Mouse (Mus musculus) stomach, embryonic 14.5 days (tissue): Measurements from ENCODE around the gene Sec14l4. TPM values are rescaled to one million over a fixed set of nuclear protein-coding genes. Genes with fewer than 3 reads are reported as not detected.

Experiments used
- ATAC-seq: fragments of 200-750 bp; cut with Nextera tagmentation; 2 replicates; pipeline ENCODE4 v1.8.0; 2017; ENCODE audit warnings: low read depth, moderate TSS enrichment; ENCODE audit not compliant: insufficient number of reproducible peaks, insufficient read depth, low FRiP score
- H3K27ac ChIP-seq: fragments of 300-500 bp; sonication (generic); 2 replicates; pipeline ENCODE4 v1.5.1; 2014; ENCODE audit warnings: mild to moderate bottlenecking, low read length, moderate library complexity, mixed read lengths
- H3K27me3 ChIP-seq: fragments of 300-500 bp; sonication (generic); 2 replicates; pipeline ENCODE4 v1.6.1; 2014; ENCODE audit warnings: low read length, control low read depth, mixed read lengths; ENCODE audit not compliant: control insufficient read depth, insufficient read depth
- H3K36me3 ChIP-seq: fragments of 300-500 bp; sonication (generic); 2 replicates; pipeline ENCODE4 v1.6.1; 2014; ENCODE audit warnings: mild to moderate bottlenecking, control low read depth, low read length, moderate library complexity, mixed read lengths; ENCODE audit not compliant: control insufficient read depth, insufficient read depth
- H3K4me1 ChIP-seq: fragments of 300-500 bp; sonication (generic); 2 replicates; pipeline ENCODE4 v1.6.1; 2014; ENCODE audit warnings: low read length, control low read depth, mixed read lengths; ENCODE audit not compliant: control insufficient read depth, insufficient read depth
- H3K4me2 ChIP-seq: fragments of 300-500 bp; sonication (generic); replicated peaks from 2 replicates; pipeline ENCODE4 v1.6.1; 2014; ENCODE audit warnings: low read depth, low read length, control low read depth
- H3K4me3 ChIP-seq: fragments of 300-500 bp; sonication (generic); 2 replicates; pipeline ENCODE4 v1.5.1; 2014; ENCODE audit warnings: low read depth, low read length, control low read depth
- H3K9ac ChIP-seq: fragments of 300-500 bp; sonication (generic); replicated peaks from 2 replicates; pipeline ENCODE4 v1.6.1; 2014; ENCODE audit warnings: low read depth, mild to moderate bottlenecking, control low read depth, low read length, moderate library complexity, mixed read lengths
- H3K9me3 ChIP-seq: fragments of 300-500 bp; sonication (generic); 2 replicates; pipeline ENCODE4 v1.6.1; 2016; ENCODE audit warnings: low read depth, low read length, control low read depth; ENCODE audit not compliant: control insufficient read depth
- WGBS: fragments of 180-500 bp; shearing (Covaris S2); extraction: QIAGEN DNeasy Blood & Tissue Kit; methylation state at CpG from one replicate; pipeline ENCODE4 v1.1.7; 2014; 5-methylcytosine and 5-hydroxymethylcytosine counted together
- polyA plus RNA-seq: library from polyadenylated mRNA; unstranded; fragments of >200 nt; fragmentation: Nextera tagmentation; extraction: Ambion mirVana; gene quantifications from 2 replicates; pipeline ENCODE4 v1.2.1, GENCODE M21; 2014

Sec14l4 gene
- polyA plus RNA-seq, result 0.51 and 0.76 TPM in 2 replicates

DNA sequence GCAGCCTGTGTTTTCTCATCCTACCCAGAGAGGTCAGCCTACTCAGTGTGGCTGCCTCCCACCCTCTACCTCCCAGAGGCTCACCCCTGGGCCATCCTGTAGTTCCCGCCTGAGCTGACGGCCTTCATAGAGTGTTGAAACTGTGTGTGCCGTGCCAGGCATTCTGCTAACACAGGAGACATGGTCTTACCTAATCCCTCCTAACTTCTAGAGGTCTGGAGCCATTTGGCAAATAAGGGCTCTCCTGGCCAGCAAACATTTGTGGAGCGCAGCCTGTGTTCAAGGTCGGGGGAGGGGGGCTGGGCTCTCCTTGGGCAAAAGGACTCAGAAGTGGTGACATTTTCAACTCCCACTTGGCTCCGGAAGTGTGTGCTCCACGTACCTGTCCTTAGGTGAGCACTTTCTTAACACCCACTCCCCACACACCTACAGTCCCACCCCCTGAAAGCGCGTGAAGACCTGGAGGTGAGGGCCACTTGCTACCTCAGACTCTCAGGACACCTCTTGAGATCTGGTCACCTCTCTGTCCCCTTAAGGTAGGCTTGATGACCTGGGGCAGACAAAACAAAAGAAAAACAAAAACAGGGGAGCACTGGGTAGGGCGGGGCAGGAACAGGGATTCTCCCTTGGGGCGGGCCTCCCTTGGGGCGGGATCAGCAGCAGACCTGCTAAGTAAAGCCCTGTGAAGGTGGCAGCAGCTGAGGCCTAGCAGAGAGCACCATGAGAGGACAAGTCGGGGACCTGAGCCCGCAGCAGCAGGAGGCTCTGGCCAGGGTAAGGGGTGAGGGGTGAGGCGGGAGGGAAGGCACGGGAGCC is at the start of gene Sec14l4:
TSS of gene Sec14l4 (plus strand) at position 337 of the 816 bp plus-strand sequence.
- no peak within 1 kb of the TSS for H3K4me3 ChIP-seq
- peak within 1 kb of the TSS; percentile 20; the same call in 1 of the 2 replicates for H3K4me2 ChIP-seq
- ATAC-seq, result no peak
- H3K27ac ChIP-seq, result no peak within 1 kb of the TSS
- H3K9me3 ChIP-seq, result no peaks in the 10 kb centered on the region
- H3K27me3 ChIP-seq, result no peaks in the 10 kb centered on the region
- no peaks in the 10 kb centered on the region for H3K4me1 ChIP-seq
- no peaks in the 10 kb centered on the region for H3K36me3 ChIP-seq
- WGBS, result 32% methylated on average over 16 of the region's 16 CpGs
- H3K9ac ChIP-seq, result no peak within 1 kb of the TSS

DNA sequence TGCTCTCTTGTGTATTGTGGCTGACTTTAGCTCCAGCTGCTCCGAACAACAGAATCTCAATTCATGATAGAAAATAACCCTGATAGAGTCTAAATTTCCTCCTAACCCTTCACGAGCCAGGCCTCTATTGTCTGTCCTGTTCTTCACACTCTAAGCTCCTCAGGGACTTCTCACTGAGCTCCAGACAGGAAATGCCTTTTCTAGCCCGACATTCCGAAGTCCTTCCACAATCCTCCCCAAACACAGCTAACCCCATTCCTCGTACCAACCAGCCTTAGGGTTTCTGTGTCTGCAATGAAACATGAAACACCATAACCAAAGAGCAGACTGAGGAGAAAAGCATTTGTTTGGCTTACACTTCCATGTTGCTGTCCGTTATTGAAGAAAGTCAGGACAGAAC is 49.7 kb upstream of the Sec14l4 start:
- no peak overlapping the region for H3K4me3 ChIP-seq
- no peak overlapping the region for H3K27ac ChIP-seq
- WGBS, result 78% methylated on average over 6 of the region's 6 CpGs
- H3K9ac ChIP-seq, result no peak overlapping the region
- no peak overlapping the region for H3K4me2 ChIP-seq
- H3K27me3 ChIP-seq, result peaks cover 4% of the 10 kb centered on the region; the same call in 1 of the 2 replicates
- H3K36me3 ChIP-seq, result peaks cover 29% of the 10 kb centered on the region
- H3K4me1 ChIP-seq, result no peaks in the 10 kb centered on the region
- ATAC-seq, result no peak
- no peaks in the 10 kb centered on the region for H3K9me3 ChIP-seq

DNA sequence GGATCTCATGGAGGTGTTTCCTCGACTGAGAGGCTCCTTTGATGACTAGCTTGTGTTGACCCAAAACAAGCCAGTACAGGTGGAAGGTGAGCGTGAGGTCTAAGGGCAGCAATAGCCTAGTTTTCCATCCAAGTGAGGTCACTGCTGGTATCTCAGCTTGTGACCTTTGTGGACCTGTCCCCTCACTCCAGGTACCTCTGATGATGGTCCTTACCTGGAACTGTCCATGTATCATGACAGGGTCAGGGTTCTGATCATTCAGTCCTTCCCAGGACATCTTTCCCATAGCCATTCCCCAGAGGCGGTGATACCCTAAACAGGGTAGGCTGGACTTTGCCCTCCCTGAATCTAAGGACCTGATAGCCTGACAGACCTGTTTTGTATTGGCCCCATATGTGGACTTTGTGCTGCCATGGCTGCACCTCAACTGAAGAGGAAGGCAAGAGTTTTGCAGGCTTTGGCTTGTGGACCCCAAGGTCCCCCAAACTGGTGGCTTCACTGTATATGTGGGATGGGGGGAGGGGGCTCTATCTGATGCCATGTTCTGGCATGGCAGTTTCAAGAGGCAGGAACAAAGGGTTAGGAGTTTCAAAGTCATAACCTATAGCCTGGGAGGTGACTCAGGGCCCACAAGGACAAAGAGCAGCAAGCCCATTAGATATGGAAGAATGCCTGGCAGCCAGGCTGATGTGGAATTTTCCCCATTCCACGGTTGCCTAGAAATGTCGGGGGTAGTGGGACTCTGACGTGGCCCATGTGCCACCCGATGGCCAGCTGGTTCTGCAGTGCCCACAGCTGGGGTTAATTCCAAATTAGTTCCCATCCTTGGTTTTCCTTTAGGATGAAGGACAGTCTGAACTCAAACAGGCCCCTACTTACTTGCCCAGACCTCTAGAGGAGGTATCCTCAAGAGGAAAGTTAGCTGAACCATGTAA is 48.7 kb upstream of the Sec14l4 start:
- Histone ChIP-seq H3K27ac (peak overlapping the region; percentile 63; the same call in 1 of the 2 replicates), H3K9ac (no peak overlapping the region)
- 62% methylated on average over 7 of the region's 7 CpGs for WGBS

DNA sequence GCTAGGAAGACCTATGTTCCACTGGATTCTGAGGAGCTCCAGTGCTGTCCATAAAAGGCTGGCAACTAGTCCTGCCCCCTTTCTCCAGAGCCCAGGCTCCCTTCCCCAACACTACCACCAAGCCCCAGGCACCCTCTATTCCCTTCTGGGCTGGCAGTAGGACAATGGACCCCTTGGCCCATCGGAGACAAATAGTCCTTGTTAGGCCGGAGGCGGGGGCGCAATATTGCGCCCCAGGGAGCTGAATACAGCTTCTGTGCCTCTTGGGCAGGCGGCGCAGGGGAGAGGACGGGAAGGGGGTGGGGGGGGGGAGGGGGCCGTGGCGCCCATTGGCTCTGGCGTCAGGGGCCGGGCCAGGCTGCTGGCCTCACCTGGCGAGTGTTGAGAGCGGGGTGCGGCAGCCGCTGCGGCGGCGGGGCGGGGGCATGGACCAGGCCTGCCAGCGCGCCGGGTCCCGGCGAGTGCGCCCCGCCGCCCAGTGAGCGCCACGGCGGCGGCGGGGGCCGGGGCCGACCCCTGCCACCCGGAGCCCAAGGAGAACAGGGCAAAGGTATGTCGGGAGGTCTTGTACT is 47.9 kb upstream of the Sec14l4 start, which contains the start of gene Gal3st1:
TSS of gene Gal3st1 (plus strand) at position 346 of the 572 bp plus-strand sequence.
- Histone ChIP-seq H3K27ac (peak within 1 kb of the TSS; percentile 83), H3K9ac (no peak within 1 kb of the TSS; the same call in 1 of the 2 replicates), H3K27me3 (peaks cover 4% of the 10 kb centered on the region; the same call in 1 of the 2 replicates), H3K36me3 (peaks cover 12% of the 10 kb centered on the region), H3K4me3 (peak within 1 kb of the TSS; percentile 29), H3K4me2 (peak within 1 kb of the TSS; percentile 54), H3K4me1 (no peaks in the 10 kb centered on the region), H3K9me3 (no peaks in the 10 kb centered on the region)
- 2% methylated on average over 35 of the region's 37 CpGs for WGBS
- ATAC-seq, result peak; percentile 84

More for the DNA sequence above, 48.7 kb upstream of the Sec14l4 start:
- no peaks in the 10 kb centered on the region for H3K9me3 ChIP-seq
- 0 out of 2 replicates have a peak, but pooled peaks have one; percentile 35 for ATAC-seq
- peaks cover 21% of the 10 kb centered on the region for H3K36me3 ChIP-seq
- H3K4me1 ChIP-seq, result no peaks in the 10 kb centered on the region
- peaks cover 4% of the 10 kb centered on the region; the same call in 1 of the 2 replicates for H3K27me3 ChIP-seq
- peak overlapping the region; percentile 54; the same call in 1 of the 2 replicates for H3K4me2 ChIP-seq
- H3K4me3 ChIP-seq, result peak overlapping the region; percentile 29; the same call in 1 of the 2 replicates

DNA sequence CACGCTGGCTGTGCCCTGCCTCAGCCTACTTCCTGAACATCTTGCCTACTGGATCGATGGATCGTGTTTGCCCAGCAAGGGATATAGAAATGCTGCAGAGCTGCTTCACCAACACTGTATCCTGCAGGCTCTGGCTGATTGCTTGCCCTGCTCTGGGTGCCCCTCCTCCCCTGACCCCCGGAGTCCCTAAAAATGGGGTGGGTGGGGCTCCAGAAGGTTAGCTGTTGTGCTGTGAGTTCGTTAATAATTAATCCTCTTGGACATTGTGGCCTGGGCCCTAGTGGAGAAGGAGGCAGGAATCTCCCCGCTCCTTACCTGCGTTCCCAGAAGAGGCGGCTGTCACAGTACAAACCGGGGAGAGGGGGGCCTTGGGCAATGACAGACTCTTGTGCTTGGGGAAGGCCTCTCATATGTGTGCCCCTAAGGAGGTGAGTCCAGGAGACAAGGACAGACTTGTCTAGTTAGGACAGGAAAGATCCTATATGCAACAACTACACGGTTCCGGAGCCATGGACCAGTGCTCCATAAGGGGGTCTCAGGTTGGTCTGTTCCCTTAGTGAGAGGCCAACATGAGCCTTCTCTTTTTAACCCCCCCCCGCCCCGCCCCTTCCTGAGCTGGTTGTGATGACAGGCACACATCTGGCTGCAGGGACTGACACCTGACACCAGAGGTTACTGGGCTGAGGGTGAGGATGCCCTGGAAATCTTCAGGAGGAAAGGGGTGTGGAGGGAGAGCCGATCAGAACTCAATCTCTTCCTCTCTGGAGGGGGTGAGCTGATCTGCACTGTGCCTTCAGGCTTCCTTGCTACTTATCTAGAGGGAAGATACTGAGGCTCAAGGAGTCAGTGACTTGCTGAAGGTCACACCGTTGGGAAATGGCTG is 47.2 kb upstream of the Sec14l4 start:
- 6% methylated on average over 15 of the region's 15 CpGs for WGBS
- Histone ChIP-seq H3K27ac (peak overlapping the region; percentile 83), H3K4me3 (peak overlapping the region; percentile 29), H3K4me2 (peak overlapping the region; percentile 54), H3K27me3 (peaks cover 4% of the 10 kb centered on the region; the same call in 1 of the 2 replicates), H3K36me3 (peaks cover 7% of the 10 kb centered on the region), H3K4me1 (no peaks in the 10 kb centered on the region), H3K9ac (no peak overlapping the region; the same call in 1 of the 2 replicates), H3K9me3 (no peaks in the 10 kb centered on the region)
- peak; percentile 72 for ATAC-seq

DNA sequence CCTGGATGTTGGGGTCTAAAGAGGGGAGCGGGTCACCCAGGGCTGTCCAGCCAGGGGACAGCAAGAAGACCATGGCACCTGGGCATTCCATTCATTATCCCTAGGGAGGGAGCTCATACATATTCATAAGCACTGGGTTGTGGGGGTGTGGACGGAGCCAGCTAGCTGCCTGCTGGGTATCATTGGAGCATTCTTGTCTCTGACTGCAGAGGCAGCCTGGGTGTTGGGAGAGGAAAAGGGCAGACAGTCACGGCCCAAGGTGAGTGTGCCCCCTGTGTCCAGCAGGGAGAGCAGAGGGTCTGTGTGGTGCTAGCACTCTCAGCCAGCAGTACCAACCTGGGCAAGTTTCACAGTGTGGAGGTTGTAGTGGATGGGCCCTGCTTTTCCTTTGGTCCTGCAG is 41.5 kb upstream of the Sec14l4 start:
- 61% methylated on average over 3 of the region's 3 CpGs for WGBS
- H3K9ac ChIP-seq, result no peak overlapping the region
- H3K4me3 ChIP-seq, result no peak overlapping the region
- H3K4me2 ChIP-seq, result no peak overlapping the region
- H3K27ac ChIP-seq, result no peak overlapping the region
- H3K9me3 ChIP-seq, result no peaks in the 10 kb centered on the region
- no peak for ATAC-seq
- no peaks in the 10 kb centered on the region for H3K36me3 ChIP-seq
- no peaks in the 10 kb centered on the region for H3K4me1 ChIP-seq
- H3K27me3 ChIP-seq, result no peaks in the 10 kb centered on the region

DNA sequence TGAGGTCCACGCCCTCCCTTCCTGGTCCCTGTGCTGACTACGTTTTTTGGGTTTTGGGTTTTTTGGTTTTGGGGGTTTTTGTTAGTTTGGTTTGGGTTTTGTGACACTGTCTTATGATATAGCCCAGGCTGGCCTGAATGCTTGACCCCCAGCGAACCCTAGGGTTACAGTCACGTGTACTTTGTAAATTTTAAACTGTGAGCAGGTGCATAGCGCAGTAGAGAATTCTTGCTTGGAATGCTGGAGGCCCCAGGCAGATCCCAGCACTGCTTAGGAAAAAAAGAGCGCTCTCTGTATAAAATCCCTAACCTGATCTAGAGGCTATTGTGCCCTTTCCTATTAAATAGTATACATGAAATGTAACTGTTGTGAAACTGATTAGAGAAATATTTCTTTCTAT is 38.1 kb upstream of the Sec14l4 start:
- no peaks in the 10 kb centered on the region for H3K9me3 ChIP-seq
- 71% methylated on average over 6 of the region's 6 CpGs for WGBS
- H3K27ac ChIP-seq, result no peak overlapping the region
- peaks cover 8% of the 10 kb centered on the region for H3K27me3 ChIP-seq
- H3K4me1 ChIP-seq, result no peaks in the 10 kb centered on the region
- no peak overlapping the region for H3K9ac ChIP-seq
- H3K4me3 ChIP-seq, result no peak overlapping the region
- no peak overlapping the region for H3K4me2 ChIP-seq
- H3K36me3 ChIP-seq, result no peaks in the 10 kb centered on the region
- ATAC-seq, result no peak
